Mouse (Mus musculus): Measurements from ENCODE around the gene Syt12.

- no peak for TF ChIP-seq CTCF (IDR thresholded peaks at IDR 0.05; ENCODE audit: extremely low read depth, insufficient read depth, low read length)
- TF ChIP-seq POLR2A (IDR thresholded peaks at IDR 0.05; ENCODE audit: extremely low read depth, insufficient read depth, low read length): no peak
Measured at GRCm38 (mm10) chr19:4487877-4488276, 10.6 kb upstream of the Syt12 start.

All from cortical plate, adult 2 months (tissue).